Mouse (Mus musculus): Measurements from ENCODE around the gene Ptcd1.

GRCm38 (mm10) chr5:145152690-145153089 lies 14.2 kb downstream of the Ptcd1 start:
- no peak for TF ChIP-seq CTCF (conservative IDR thresholded peaks at IDR 0.05; ENCODE audit: insufficient read depth, insufficient read length, low read depth, low read length)
- TF ChIP-seq POLR2A (IDR thresholded peaks at IDR 0.05; ENCODE audit: low read depth, low read length) = no peak

All from kidney, adult 2 months (tissue).